Mouse (Mus musculus) olfactory bulb, adult 2 months (tissue): Measurements from ENCODE around the gene Cux2.

Experiments used
- CTCF ChIP-seq: fragments of 200-500 bp; IDR thresholded peaks from 2 replicates; pipeline ENCODE4 v1.5.1; 2012; ENCODE audit warnings: low read depth, mild to moderate bottlenecking, low read length, moderate library complexity; ENCODE audit not compliant: insufficient read depth
- POLR2A ChIP-seq: fragments of 200-500 bp; IDR thresholded peaks from 2 replicates; pipeline ENCODE4 v1.6.1; 2012; ENCODE audit warnings: mild to moderate bottlenecking, low read depth, low read length, moderate library complexity; ENCODE audit not compliant: insufficient read depth

- no peak for TF ChIP-seq POLR2A
- no peak for TF ChIP-seq CTCF
These were observed 208.4 kb downstream of the Cux2 start for GRCm38 (mm10) chr5:121841516-121841915.
